Mouse (Mus musculus) ES-Bruce4 (cell line): Measurements from ENCODE around the gene Dlg1. TPM values are rescaled to one million over a fixed set of nuclear protein-coding genes. Genes with fewer than 3 reads are reported as not detected.

Experiments
- H3K27ac ChIP-seq: 2 replicates; pipeline ENCODE4 v1.5.1; 2012; ENCODE audit warnings: low read length, inconsistent platforms; ENCODE audit not compliant: insufficient read depth
- H3K27me3 ChIP-seq: 2 replicates; pipeline ENCODE4 v1.6.1; 2012; ENCODE audit warnings: mild to moderate bottlenecking, low read length, inconsistent platforms; ENCODE audit not compliant: control insufficient read depth, poor library complexity, insufficient read depth, severe bottlenecking
- H3K36me3 ChIP-seq: 2 replicates; pipeline ENCODE4 v1.6.1; 2012; ENCODE audit warnings: inconsistent platforms, mild to moderate bottlenecking, low read length, moderate library complexity; ENCODE audit not compliant: control insufficient read depth, poor library complexity, insufficient read depth, severe bottlenecking
- H3K4me1 ChIP-seq: one replicate; pipeline ENCODE4 v1.8.1; 2011; ENCODE audit warnings: low read length; ENCODE audit not compliant: control insufficient read depth, insufficient read depth
- H3K4me3 ChIP-seq: 2 replicates; pipeline ENCODE4 v1.5.1; 2011; ENCODE audit warnings: low read depth, mild to moderate bottlenecking, low read length
- H3K9ac ChIP-seq: 2 replicates; pipeline ENCODE4 v1.6.1; 2012; ENCODE audit warnings: low read depth, mild to moderate bottlenecking, inconsistent platforms; ENCODE audit not compliant: poor library complexity, severe bottlenecking
- H3K9me3 ChIP-seq: replicated peaks from 2 replicates; pipeline ENCODE4 v1.6.1; 2012; ENCODE audit warnings: mild to moderate bottlenecking, low read length, inconsistent platforms; ENCODE audit not compliant: control insufficient read depth, poor library complexity, insufficient read depth, severe bottlenecking
- CTCF ChIP-seq: IDR thresholded peaks from one replicate; pipeline ENCODE4 v1.8.1; 2011; ENCODE audit warnings: low read depth, low read length
- EP300 ChIP-seq: IDR thresholded peaks from 2 replicates; pipeline ENCODE4 v1.6.1; 2011; ENCODE audit warnings: low read depth, low read length; ENCODE audit not compliant: insufficient read depth
- POLR2A ChIP-seq: IDR thresholded peaks from one replicate; pipeline ENCODE4 v1.8.1; 2011; ENCODE audit warnings: low read length; ENCODE audit not compliant: insufficient read depth
- polyA plus RNA-seq: library from polyadenylated mRNA; stranded (reverse); fragments of >200 nt; gene quantifications from 2 replicates; pipeline ENCODE4 v1.2.4, GENCODE M21; 2011; ENCODE audit warnings: low read depth; ENCODE audit not compliant: missing spikeins, insufficient read depth, insufficient read length

Gene Dlg1
- polyA plus RNA-seq, 1 experiment: 154 TPM

- Histone ChIP-seq H3K9ac (no peak overlapping the region), H3K27ac (no peak overlapping the region), H3K9me3 (no peaks in the 10 kb centered on the region), H3K4me1 (peaks cover 2% of the 10 kb centered on the region), H3K36me3 (no peaks in the 10 kb centered on the region), H3K27me3 (no peaks in the 10 kb centered on the region), H3K4me3 (no peak overlapping the region)
- no peak for TF ChIP-seq CTCF
Observed at GRCm38 (mm10) chr16:31650788-31651187, 12.5 kb upstream of the Dlg1 start.

GRCm38 (mm10) chr16:31651541-31651940 lies 11.7 kb upstream of the Dlg1 start:
- H3K27ac ChIP-seq: no peak overlapping the region
- TF ChIP-seq POLR2A (no peak), CTCF (no peak), EP300 (no peak)
- H3K36me3 ChIP-seq: no peaks in the 10 kb centered on the region

GRCm38 (mm10) chr16:31652115-31652843 lies 11.0 kb upstream of the Dlg1 start:
- no peaks in the 10 kb centered on the region for H3K9me3 ChIP-seq
- H3K4me1 ChIP-seq: peaks cover 3% of the 10 kb centered on the region
- H3K4me3 ChIP-seq: no peak overlapping the region
- H3K27ac ChIP-seq: no peak overlapping the region
- no peaks in the 10 kb centered on the region for H3K36me3 ChIP-seq
- no peak overlapping the region for H3K9ac ChIP-seq
- no peak for TF ChIP-seq CTCF
- no peak for TF ChIP-seq EP300
- TF ChIP-seq POLR2A: no peak
- no peaks in the 10 kb centered on the region for H3K27me3 ChIP-seq

More at GRCm38 (mm10) chr16:31651541-31651940, 11.7 kb upstream of the Dlg1 start:
- no peak overlapping the region for H3K9ac ChIP-seq
- H3K4me1 ChIP-seq: peaks cover 2% of the 10 kb centered on the region
- H3K27me3 ChIP-seq: no peaks in the 10 kb centered on the region
- no peak overlapping the region for H3K4me3 ChIP-seq
- H3K9me3 ChIP-seq: no peaks in the 10 kb centered on the region

GRCm38 (mm10) chr16:31653616-31654015 lies 9.6 kb upstream of the Dlg1 start:
- Histone ChIP-seq H3K9ac (no peak overlapping the region), H3K27ac (no peak overlapping the region), H3K27me3 (no peaks in the 10 kb centered on the region), H3K36me3 (no peaks in the 10 kb centered on the region), H3K4me1 (peaks cover 3% of the 10 kb centered on the region), H3K4me3 (no peak overlapping the region), H3K9me3 (no peaks in the 10 kb centered on the region)
- TF ChIP-seq POLR2A: no peak
- no peak for TF ChIP-seq CTCF
- no peak for TF ChIP-seq EP300

GRCm38 (mm10) chr16:31654021-31654420 lies 9.2 kb upstream of the Dlg1 start:
- H3K36me3 ChIP-seq: no peaks in the 10 kb centered on the region
- peaks cover 3% of the 10 kb centered on the region for H3K4me1 ChIP-seq
- H3K9me3 ChIP-seq: no peaks in the 10 kb centered on the region
- TF ChIP-seq POLR2A: no peak
- no peak overlapping the region for H3K9ac ChIP-seq
- no peaks in the 10 kb centered on the region for H3K27me3 ChIP-seq
- H3K27ac ChIP-seq: no peak overlapping the region
- no peak overlapping the region for H3K4me3 ChIP-seq

GRCm38 (mm10) chr16:31655531-31655930 lies 7.7 kb upstream of the Dlg1 start:
- Histone ChIP-seq H3K4me3 (no peak overlapping the region), H3K9me3 (no peaks in the 10 kb centered on the region), H3K36me3 (no peaks in the 10 kb centered on the region), H3K9ac (no peak overlapping the region), H3K4me1 (peaks cover 3% of the 10 kb centered on the region), H3K27me3 (no peaks in the 10 kb centered on the region), H3K27ac (no peak overlapping the region)
- TF ChIP-seq CTCF (no peak), EP300 (no peak), POLR2A (no peak)
